Mouse (Mus musculus) midbrain, postnatal 0 days (tissue): ENCODE data around the gene H2-Ab1. TPM values are rescaled to one million over a fixed set of nuclear protein-coding genes. Genes with fewer than 3 reads are reported as not detected.

Source experiments
- ATAC-seq: fragments of 200-750 bp; cut with Nextera tagmentation; 2 replicates; pipeline ENCODE4 v1.8.0; 2017; ENCODE audit warnings: moderate number of reproducible peaks, mild to moderate bottlenecking, moderate TSS enrichment, moderate library complexity; ENCODE audit not compliant: low FRiP score
- DNase-seq: peaks from one replicate; pipeline ENCODE4 v3.0.0-alpha.2; 2015; ENCODE audit warnings: low spot score
- H3K27ac ChIP-seq: fragments of 300-500 bp; sonication (generic); 2 replicates; pipeline ENCODE4 v1.5.1; 2014; ENCODE audit warnings: low read depth, mild to moderate bottlenecking, low read length, mixed read lengths
- H3K27me3 ChIP-seq: fragments of 300-500 bp; sonication (generic); 2 replicates; pipeline ENCODE4 v1.6.1; 2014; ENCODE audit warnings: low read length, control low read depth, mixed read lengths; ENCODE audit not compliant: insufficient read depth
- H3K36me3 ChIP-seq: fragments of 300-500 bp; sonication (generic); 2 replicates; pipeline ENCODE4 v1.6.1; 2014; ENCODE audit warnings: low read length, control low read depth, mixed read lengths; ENCODE audit not compliant: insufficient read depth
- H3K4me1 ChIP-seq: fragments of 300-500 bp; sonication (generic); 2 replicates; pipeline ENCODE4 v1.6.1; 2014; ENCODE audit warnings: mild to moderate bottlenecking, control low read depth, antibody characterized with exemption, low read length, mixed read lengths; ENCODE audit not compliant: insufficient read depth
- H3K4me2 ChIP-seq: fragments of 300-500 bp; sonication (generic); 2 replicates; pipeline ENCODE4 v1.6.1; 2014; ENCODE audit warnings: low read depth, mild to moderate bottlenecking, low read length, mixed read lengths; ENCODE audit not compliant: poor library complexity, severe bottlenecking
- H3K4me3 ChIP-seq: fragments of 300-500 bp; sonication (generic); 2 replicates; pipeline ENCODE4 v1.5.1; 2014; ENCODE audit warnings: low read depth, mild to moderate bottlenecking, low read length, moderate library complexity
- H3K9ac ChIP-seq: fragments of 300-500 bp; sonication (generic); replicated peaks from 2 replicates; pipeline ENCODE4 v1.6.1; 2014; ENCODE audit warnings: mild to moderate bottlenecking, low read length, moderate library complexity, mixed read lengths; ENCODE audit not compliant: poor library complexity, severe bottlenecking
- H3K9me3 ChIP-seq: fragments of 300-500 bp; sonication (generic); 2 replicates; pipeline ENCODE4 v1.6.1; 2016; ENCODE audit warnings: low read length, control low read depth
- CTCF ChIP-seq: IDR thresholded peaks from 2 replicates; pipeline ENCODE4 v1.5.1; 2016; ENCODE audit warnings: antibody characterized with exemption, mild to moderate bottlenecking
- WGBS: fragments of 180-500 bp; shearing (Covaris S2); extraction: QIAGEN DNeasy Blood & Tissue Kit; methylation state at CpG from one replicate; pipeline ENCODE4 v1.1.7; 2014; 5-methylcytosine and 5-hydroxymethylcytosine counted together
- polyA plus RNA-seq: library from polyadenylated mRNA; unstranded; fragments of >200 nt; fragmentation: Nextera tagmentation; extraction: Ambion mirVana; gene quantifications from 2 replicates; pipeline ENCODE4 v1.2.1, GENCODE M21; 2015
- total RNA-seq: library from RNA; depleted of rRNA; stranded (reverse); fragments of >200 nt; gene quantifications from 2 replicates; pipeline ENCODE4 v1.2.3, GENCODE M21; 2014; rRNA removed

The H2-Ab1 gene
- total RNA-seq (0.57 and 1.4 TPM in 2 replicates), polyA plus RNA-seq (1.5 and 2.7 TPM in 2 replicates)

- Histone ChIP-seq H3K27me3 (no peaks in the 10 kb centered on the region), H3K27ac (no peak within 1 kb of the TSS), H3K9ac (no peak within 1 kb of the TSS), H3K9me3 (no peaks in the 10 kb centered on the region), H3K36me3 (no peaks in the 10 kb centered on the region), H3K4me1 (no peaks in the 10 kb centered on the region), H3K4me2 (no peak within 1 kb of the TSS), H3K4me3 (no peak within 1 kb of the TSS)
- ATAC-seq = no peak
- 67% methylated on average over 11 of the region's 11 CpGs for WGBS
- no peak for TF ChIP-seq CTCF
- DNase-seq = peak; percentile 77
Observed at GRCm38 (mm10) chr17:34257594-34258375, at the start of gene H2-Ab1. TSS of gene H2-Ab1 (plus strand) at chr17:34257689.

- 91% methylated on average over 9 of the region's 9 CpGs for WGBS
- no peaks in the 10 kb centered on the region for H3K36me3 ChIP-seq
- no peak for DNase-seq
- peaks cover 36% of the 10 kb centered on the region for H3K27me3 ChIP-seq
- no peak for ATAC-seq
- H3K4me3 ChIP-seq = no peak overlapping the region
- H3K9me3 ChIP-seq = no peaks in the 10 kb centered on the region
- no peaks in the 10 kb centered on the region; the same call in 1 of the 2 replicates for H3K4me1 ChIP-seq
- no peak overlapping the region for H3K4me2 ChIP-seq
- H3K9ac ChIP-seq = no peak overlapping the region
- TF ChIP-seq CTCF = no peak
- no peak overlapping the region for H3K27ac ChIP-seq
Observed at GRCm38 (mm10) chr17:34207866-34208265, 49.6 kb upstream of the H2-Ab1 start.

GRCm38 (mm10) chr17:34208421-34208820, 49.1 kb upstream of the H2-Ab1 start:
- Histone ChIP-seq H3K36me3 (no peaks in the 10 kb centered on the region), H3K9ac (no peak overlapping the region), H3K9me3 (no peaks in the 10 kb centered on the region), H3K27me3 (peaks cover 40% of the 10 kb centered on the region), H3K4me3 (no peak overlapping the region), H3K4me2 (no peak overlapping the region), H3K27ac (no peak overlapping the region), H3K4me1 (no peaks in the 10 kb centered on the region; the same call in 1 of the 2 replicates)
- WGBS = 27% methylated on average over 8 of the region's 10 CpGs
- ATAC-seq (no peak), DNase-seq (no peak)
- TF ChIP-seq CTCF = no peak

- no peak overlapping the region for H3K4me3 ChIP-seq
- no peaks in the 10 kb centered on the region; the same call in 1 of the 2 replicates for H3K4me1 ChIP-seq
- H3K36me3 ChIP-seq = no peaks in the 10 kb centered on the region
- H3K9me3 ChIP-seq = no peaks in the 10 kb centered on the region
- ATAC-seq = no peak
- H3K4me2 ChIP-seq = no peak overlapping the region
- TF ChIP-seq CTCF = peak; percentile 35
- peaks cover 40% of the 10 kb centered on the region for H3K27me3 ChIP-seq
- no peak overlapping the region for H3K27ac ChIP-seq
- DNase-seq = no peak
- no peak overlapping the region for H3K9ac ChIP-seq
- WGBS = 45% methylated on average over 3 of the region's 3 CpGs
Observed at GRCm38 (mm10) chr17:34209680-34210079, 47.8 kb upstream of the H2-Ab1 start.

- Histone ChIP-seq H3K9me3 (no peaks in the 10 kb centered on the region), H3K27me3 (peaks cover 37% of the 10 kb centered on the region), H3K4me1 (no peaks in the 10 kb centered on the region), H3K27ac (no peak overlapping the region), H3K4me2 (no peak overlapping the region), H3K36me3 (no peaks in the 10 kb centered on the region), H3K9ac (no peak overlapping the region), H3K4me3 (no peak overlapping the region)
- WGBS = 69% methylated on average over 3 of the region's 3 CpGs
- TF ChIP-seq CTCF = no peak
- ATAC-seq (no peak), DNase-seq (no peak)
Observed at GRCm38 (mm10) chr17:34210599-34210998, 46.9 kb upstream of the H2-Ab1 start.

- TF ChIP-seq CTCF = no peak
- H3K27ac ChIP-seq = no peak overlapping the region
- no peak overlapping the region for H3K4me3 ChIP-seq
- DNase-seq (no peak), ATAC-seq (no peak)
- H3K36me3 ChIP-seq = no peaks in the 10 kb centered on the region
- H3K4me2 ChIP-seq = peak overlapping the region; percentile 20; the same call in 1 of the 2 replicates
- peaks cover 33% of the 10 kb centered on the region for H3K27me3 ChIP-seq
- no peaks in the 10 kb centered on the region for H3K4me1 ChIP-seq
- no peak overlapping the region for H3K9ac ChIP-seq
- H3K9me3 ChIP-seq = no peaks in the 10 kb centered on the region
- WGBS = 22% methylated on average over 23 of the region's 23 CpGs
Observed at GRCm38 (mm10) chr17:34211746-34212365, 45.6 kb upstream of the H2-Ab1 start.
